Mouse (Mus musculus) urinary bladder, adult 2 months (tissue): Measurements from ENCODE around the gene Med9. TPM values are rescaled to one million over a fixed set of nuclear protein-coding genes. Genes with fewer than 3 reads are reported as not detected.
"Not testable (repeated sequence)": the region's sequence is repeated elsewhere in the genome, so short reads cannot be mapped to it uniquely, and the experiment has no call there.

ENCODE experiments used
- DNase-seq: peaks from one replicate; pipeline ENCODE4 v3.0.0; 2022; ENCODE audit warnings: low spot score
- polyA plus RNA-seq: library from polyadenylated mRNA; depleted of rRNA; stranded (reverse); fragments of >200 nt; gene quantifications from 2 replicates; pipeline ENCODE4 v1.2.3, GENCODE M21; 2012

The Med9 gene
- polyA plus RNA-seq, 1 experiment: 19.9 TPM

- DNase-seq: not testable (repeated sequence)
Measured at GRCm38 (mm10) chr11:59944855-59945254, 3.2 kb upstream of the Med9 start.

- no peak for DNase-seq
Measured at GRCm38 (mm10) chr11:59948401-59948767, 378 bp downstream of the Med9 start.

DNA sequence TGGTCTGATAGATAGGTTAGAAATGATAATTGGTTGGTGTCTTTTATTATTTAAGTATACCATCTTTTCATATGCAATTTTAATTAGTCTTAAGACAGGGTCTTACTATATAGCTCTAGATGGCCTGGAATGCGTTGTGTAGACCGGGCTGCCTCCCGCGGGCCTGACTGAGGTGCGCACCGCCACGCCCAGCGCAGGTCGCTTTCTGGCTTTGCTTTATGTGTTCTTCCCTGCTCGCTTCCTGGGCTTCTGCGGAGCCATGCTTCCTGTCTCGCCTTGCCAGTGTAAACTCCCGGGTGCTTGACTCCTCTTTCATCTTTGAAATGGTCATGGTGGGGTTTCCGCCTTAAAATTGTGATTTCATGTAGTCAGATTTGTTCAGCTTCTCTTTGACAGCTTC, 4.9 kb downstream of the Med9 start:
- no peak for DNase-seq

- no peak for DNase-seq
Measured at GRCm38 (mm10) chr11:59956749-59957148, 8.7 kb downstream of the Med9 start.

- DNase-seq: no peak
Measured at GRCm38 (mm10) chr11:59959453-59959852, 11.4 kb downstream of the Med9 start.

DNA sequence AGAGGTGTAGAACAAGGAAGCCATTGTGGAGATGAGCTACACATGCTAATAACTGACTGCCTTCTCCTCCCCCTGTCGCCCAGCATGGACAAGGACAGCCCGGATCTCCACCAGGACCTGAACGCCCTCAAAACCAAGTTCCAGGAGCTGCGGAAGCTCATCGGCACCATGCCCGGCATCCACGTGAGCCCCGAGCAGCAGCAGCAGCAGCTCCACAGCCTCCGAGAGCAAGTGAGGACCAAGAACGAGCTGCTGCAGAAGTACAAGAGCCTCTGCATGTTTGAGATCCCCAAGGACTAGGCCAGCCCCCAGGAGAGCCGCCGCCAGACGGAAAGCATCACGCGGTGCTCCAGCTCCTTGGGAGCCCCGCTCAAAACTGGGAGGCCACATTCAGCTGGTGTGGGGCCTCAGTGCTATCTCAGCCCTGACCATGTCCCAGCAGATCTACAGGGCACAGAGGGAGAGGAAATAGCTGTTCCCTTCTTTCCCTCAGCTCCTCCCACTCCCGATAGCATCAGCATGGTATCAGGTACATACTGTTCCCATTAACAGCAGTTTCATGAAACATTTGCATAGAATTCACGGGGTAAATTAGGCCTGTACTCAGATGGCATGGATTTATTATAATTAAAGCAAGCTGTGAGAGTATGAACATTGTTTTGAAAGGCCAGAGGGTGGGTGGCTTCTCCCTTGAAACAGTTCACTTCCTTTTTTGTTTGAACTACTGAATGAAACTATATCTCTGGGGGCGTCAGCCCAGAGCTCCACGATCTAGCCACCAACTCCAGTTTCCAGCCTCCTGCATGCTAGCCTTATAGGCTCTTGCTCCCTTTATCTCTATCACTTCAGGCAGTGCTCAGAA, 12.7 kb downstream of the Med9 start:
- no peak for DNase-seq

GRCm38 (mm10) chr11:59961338-59961875, 13.4 kb downstream of the Med9 start:
- no peak for DNase-seq

DNA sequence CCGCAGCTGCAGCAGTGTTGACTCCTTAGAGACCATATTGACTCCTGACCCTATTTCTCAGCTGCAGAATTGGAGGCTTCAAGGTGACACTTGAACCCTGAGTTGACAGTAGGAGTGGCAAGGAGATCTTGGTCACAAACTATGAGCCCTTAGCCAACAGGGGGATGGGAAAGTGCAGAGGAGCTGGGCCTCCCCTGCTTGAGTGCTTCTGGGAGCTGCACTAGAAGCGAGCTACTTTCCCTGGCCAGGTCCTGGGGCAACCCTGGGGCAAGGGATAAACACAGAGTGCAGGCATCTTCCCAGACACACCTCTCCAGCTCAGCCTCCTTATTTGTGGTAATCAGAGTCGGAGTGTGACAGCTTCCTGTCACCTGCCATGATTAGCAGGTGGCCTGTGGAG, 14.6 kb downstream of the Med9 start:
- DNase-seq: no peak

DNA sequence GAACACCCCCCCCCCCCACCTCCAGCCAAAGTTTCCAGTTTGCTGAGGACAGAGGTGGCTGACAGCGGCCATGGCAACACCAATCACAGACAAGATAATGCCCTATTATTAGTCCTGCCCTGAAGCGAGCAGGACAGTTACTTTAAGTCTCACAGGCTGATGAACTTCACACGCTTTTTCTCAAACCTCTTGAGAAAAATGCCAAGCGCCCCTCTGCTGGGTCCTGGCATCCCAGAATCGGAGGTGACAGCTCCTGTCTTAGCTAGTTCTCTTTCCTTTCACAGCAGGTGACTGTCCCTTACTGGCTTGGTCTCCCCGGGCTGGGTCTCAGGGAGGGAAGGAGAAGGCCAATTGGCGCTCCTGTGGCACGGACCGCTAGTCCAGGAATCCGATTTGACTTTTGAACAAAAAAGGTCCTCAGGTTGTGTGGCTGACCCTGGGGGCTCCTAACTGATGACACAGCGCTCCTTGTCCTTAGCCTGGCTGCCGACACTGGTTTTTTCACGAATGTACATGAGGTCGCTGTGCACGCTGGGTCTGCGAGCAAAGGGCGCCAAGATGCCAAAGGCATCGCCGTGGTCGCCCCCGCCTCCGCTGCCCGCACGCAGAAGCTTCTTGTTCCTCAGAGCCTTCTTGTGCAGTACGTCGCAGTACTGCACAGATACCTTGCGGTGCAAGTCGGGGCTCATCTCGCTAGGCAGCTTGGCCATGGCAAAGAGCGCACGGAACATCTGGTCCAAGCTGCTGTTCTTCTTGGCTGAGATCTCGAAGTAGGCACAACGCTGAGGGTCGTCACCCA, 15.6 kb downstream of the Med9 start:
- DNase-seq: no peak

GRCm38 (mm10) chr11:59964163-59964758, 16.3 kb downstream of the Med9 start:
- DNase-seq: no peak

- peak; percentile 77 for DNase-seq
Measured at GRCm38 (mm10) chr11:59964818-59965217, 16.8 kb downstream of the Med9 start, which contains the start of gene Rasd1. Rasd1 (minus strand) TSS chr11:59964944.

- DNase-seq: peak; percentile 62
Measured at GRCm38 (mm10) chr11:59965227-59966101, 17.5 kb downstream of the Med9 start.

DNA sequence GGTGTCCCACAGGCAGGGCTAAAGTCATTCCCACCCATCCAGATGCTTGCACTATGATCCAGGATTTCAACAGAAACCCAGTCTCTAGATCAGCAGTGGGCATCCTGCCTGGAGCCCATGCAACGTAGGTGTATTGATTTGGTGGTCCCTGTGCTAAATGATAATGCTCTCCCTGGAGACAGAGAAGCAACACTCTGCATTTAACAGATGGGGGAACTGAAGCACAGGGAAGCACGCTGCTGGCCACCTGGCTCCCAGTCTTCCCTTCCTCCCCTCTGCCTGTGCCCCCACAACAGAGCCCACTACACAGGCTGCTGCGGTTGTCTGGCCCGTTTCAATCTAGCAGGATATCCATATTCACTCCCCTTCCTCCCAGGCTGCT, 18.1 kb downstream of the Med9 start:
- DNase-seq: no peak

DNA sequence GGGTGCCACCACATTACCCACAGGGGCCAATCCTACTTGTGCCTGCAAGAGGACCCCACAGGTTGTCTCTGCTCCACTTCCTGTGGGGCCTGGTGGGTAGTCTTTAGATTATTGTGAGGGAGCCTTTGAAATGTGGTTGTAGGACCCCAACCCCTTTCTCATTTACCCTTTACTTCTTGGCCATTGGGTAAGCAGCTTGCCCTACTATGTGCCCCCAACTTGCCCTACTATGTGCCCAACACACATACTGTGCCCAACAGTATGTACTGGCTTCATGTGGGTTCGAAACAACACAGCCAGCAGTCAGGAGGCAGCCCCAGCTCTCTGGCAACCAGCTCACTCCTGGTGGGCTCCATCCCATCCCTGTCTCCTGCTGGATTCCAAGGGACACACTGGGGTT, 19.8 kb downstream of the Med9 start:
- no peak for DNase-seq

DNA sequence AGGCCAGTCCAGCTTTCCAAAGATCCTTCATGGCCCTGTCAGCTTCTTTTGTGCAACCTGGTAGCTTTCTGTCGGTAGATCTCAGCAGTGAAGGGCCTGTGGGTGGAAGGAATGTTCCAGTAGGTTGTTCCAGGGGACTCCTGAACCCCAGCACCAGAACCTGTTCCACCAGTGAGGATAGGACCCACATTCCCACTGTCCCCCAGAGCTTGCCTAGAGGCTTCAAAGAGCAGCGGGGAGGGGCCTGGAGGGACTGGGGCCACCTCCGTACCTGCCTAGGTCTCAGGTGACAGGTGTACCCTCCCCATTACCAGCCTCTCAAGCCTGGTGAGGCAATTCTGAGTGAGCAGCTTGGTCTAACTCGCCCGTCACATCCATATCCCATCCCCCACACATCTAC, 22.8 kb downstream of the Med9 start:
- no peak for DNase-seq

DNA sequence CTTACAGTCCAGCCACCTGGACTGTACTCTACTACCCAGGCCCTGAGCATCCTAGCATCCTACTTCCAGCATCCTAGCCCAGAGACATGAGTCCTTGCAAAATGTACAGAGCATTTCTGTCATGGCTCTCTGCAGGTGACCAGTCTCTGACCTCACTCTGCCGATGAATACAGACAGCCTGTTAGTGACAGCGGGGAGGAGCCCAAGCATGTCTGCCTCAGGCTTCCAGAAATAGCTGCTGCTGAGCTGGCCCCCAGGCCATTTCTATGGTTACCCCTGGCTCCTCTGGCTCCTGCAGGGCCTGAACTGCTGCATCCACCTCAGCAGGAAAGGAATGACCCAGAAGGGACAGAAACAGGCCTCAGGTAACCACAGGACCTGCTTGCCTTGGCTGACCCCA, 23.7 kb downstream of the Med9 start:
- DNase-seq: no peak

DNA sequence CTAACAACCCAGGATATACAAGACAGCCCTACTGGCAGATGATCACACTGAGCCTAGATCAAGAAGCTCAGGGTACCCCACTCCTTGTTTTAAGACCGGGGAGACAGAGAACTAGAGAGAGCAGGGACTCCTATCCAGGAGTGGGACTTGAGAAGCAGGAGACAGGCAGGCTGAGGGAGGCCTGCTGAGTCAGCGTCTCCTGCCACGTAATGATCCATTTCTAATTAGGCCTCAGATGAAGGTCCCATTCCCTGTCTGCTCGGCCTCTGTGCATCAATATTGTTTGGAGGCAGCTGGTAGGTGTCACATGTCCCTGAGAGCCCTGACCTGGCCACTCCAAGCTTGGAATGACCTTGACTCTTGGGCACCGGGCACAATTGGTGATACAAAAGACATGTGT, 25.4 kb downstream of the Med9 start:
- DNase-seq: no peak

GRCm38 (mm10) chr11:59975241-59975640, 27.2 kb downstream of the Med9 start:
- no peak for DNase-seq

DNA sequence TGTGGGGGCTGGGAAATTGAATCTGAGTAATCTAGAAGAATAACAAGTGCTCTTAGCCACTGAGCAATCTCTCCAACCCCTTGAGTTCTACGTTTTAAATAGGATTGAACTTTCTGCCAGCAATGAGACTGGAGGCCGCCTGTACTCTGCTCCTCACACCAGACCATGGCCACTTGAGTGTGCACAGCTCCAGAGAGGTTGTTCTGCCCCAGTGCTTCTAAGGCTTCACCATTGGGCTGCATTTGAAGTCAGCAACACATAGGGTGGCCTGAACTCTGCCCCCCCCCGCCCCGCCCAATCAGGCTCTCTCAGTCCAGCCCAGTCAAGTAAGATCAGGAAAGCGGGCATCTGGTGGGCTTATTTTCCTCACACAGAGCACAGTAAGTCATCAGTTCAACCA, 29.8 kb downstream of the Med9 start:
- DNase-seq: no peak

DNA sequence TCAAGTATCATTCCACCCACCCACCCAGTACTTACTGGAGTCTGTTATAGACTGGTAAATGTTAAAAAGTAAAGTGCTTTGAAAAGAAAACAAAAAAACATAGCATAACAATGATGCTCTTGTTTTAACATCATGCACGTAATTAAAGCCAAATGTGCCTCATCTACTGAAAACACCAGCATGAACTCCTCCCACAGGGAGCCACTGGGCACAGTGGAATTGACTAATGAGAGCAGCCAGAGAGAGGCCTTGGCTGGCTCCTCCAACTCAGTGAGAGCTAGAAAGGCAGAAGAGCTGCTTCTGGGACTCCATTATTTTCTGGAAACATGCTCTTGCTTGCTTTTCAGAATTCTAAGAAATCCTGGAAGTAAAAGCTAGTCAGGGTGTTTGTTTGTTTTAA, 41.4 kb downstream of the Med9 start:
- no peak for DNase-seq

GRCm38 (mm10) chr11:59991365-59991764, 43.4 kb downstream of the Med9 start:
- DNase-seq: no peak
